Mouse (Mus musculus): ENCODE data around the gene Orai3. TPM values are rescaled to one million over a fixed set of nuclear protein-coding genes. Genes with fewer than 3 reads are reported as not detected.

The Orai3 gene
- total and polyA plus RNA-seq, 3 experiments, result 37.5 to 47.2 TPM; not detected in 1

DNA sequence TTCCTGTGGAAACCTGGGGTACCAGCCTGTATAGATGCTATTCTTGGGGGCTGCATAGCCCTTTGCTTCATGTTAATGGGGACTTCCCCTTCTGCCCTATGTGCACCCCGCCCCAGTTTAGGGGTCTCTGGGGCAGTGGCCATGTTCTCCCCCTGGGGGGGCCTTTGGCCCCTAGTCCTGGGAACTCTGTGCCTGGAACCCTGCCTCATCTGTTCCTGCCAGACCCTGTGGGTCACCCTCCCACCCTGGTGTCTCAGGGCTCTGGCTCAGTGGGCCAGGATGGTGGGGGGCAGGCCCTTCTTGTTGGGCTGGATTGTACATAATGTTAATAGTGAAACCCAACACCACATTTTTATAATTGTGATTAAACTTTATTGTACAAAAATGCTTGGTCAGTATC is 30.1 kb downstream of the Orai3 start:
- Histone ChIP-seq H3K4me3 (ENCODE audit: control insufficient read depth in 1 of 2, insufficient read depth in 1 of 2, low read depth in 2 of 2, low read length in 2 of 2) (no peak overlapping the region), H3K36me3 (ENCODE audit: control insufficient read depth in 1 of 2, insufficient read depth in 2 of 2, low read length in 2 of 2) (peaks cover 4% of the 10 kb centered on the region in 2 experiments; a peak in 2 of 4 replicates), H3K4me1 (ENCODE audit: control insufficient read depth in 1 of 2, insufficient read depth in 2 of 2, low read length in 2 of 2) (peaks cover 0 to 7% of the 10 kb centered on the region in 2 experiments; a peak in 3 of 4 replicates), H3K9ac (ENCODE audit: control insufficient read depth, low read depth, low read length, poor library complexity, severe bottlenecking) (no peak overlapping the region), H3K27ac (ENCODE audit: control insufficient read depth, low read depth, low read length) (no peak overlapping the region), H3K9me3 (replicated peaks; ENCODE audit: insufficient read depth, low read length) (no peaks in the 10 kb centered on the region), H3K79me2 (ENCODE audit: control insufficient read depth, insufficient read depth, low read length, poor library complexity) (no peaks in the 10 kb centered on the region), H3K27me3 (ENCODE audit: control insufficient read depth in 1 of 2, insufficient read depth in 2 of 2, low read length in 2 of 2) (no peaks in the 10 kb centered on the region)
- TF ChIP-seq UBTF (IDR thresholded peaks at IDR 0.05; ENCODE audit: borderline replicate concordance, insufficient read depth, low read depth, low read length) (no peak), MYB (IDR thresholded peaks at IDR 0.05; ENCODE audit: low read depth, low read length) (no peak), ZKSCAN1 (IDR thresholded peaks at IDR 0.05; ENCODE audit: low read depth, low read length) (no peak), RCOR1 (IDR thresholded peaks at IDR 0.05; ENCODE audit: low read depth, low read length) (no peak), MAX (IDR thresholded peaks at IDR 0.05; ENCODE audit: low read length) (no peak), CHD2 (IDR thresholded peaks at IDR 0.05; ENCODE audit: low read length) (no peak), ZNF384 (IDR thresholded peaks at IDR 0.05; ENCODE audit: low read depth, low read length) (no peak), EP300 (IDR thresholded peaks at IDR 0.05; ENCODE audit: low read depth in 1 of 2, low read length in 2 of 2) (no peak), POLR2AphosphoS5 (IDR thresholded peaks at IDR 0.05; ENCODE audit: borderline replicate concordance, low read depth, low read length) (no peak), E2F4 (IDR thresholded peaks at IDR 0.05; ENCODE audit: borderline replicate concordance, low read depth, low read length) (no peak), HCFC1 (IDR thresholded peaks at IDR 0.05; ENCODE audit: low read depth, low read length) (no peak), RAD21 (IDR thresholded peaks at IDR 0.05; ENCODE audit: low read depth, low read length) (no peak), POLR2A (IDR thresholded peaks at IDR 0.05; ENCODE audit: control insufficient read depth in 1 of 2, insufficient read depth in 1 of 2, low read depth in 1 of 2, low read length in 2 of 2, poor library complexity in 1 of 2) (no peak), ETS1 (IDR thresholded peaks at IDR 0.05; ENCODE audit: low read depth, low read length) (no peak), ZC3H11A (IDR thresholded peaks at IDR 0.05; ENCODE audit: low read depth, low read length) (no peak), CHD1 (IDR thresholded peaks at IDR 0.05; ENCODE audit: low read depth, low read length) (no peak)
- no peak for DNase-seq (ENCODE audit: low read depth, low spot score)

GRCm38 (mm10) chr7:127800435-127801009 is 30.9 kb downstream of the Orai3 start, which contains the start of gene Hsd3b7:
TSS of gene Hsd3b7 (plus strand) at chr7:127800604.
- Histone ChIP-seq H3K4me3 (ENCODE audit: control insufficient read depth in 1 of 2, insufficient read depth in 1 of 2, low read depth in 2 of 2, low read length in 2 of 2) (no peak within 1 kb of the TSS), H3K36me3 (ENCODE audit: control insufficient read depth in 1 of 2, insufficient read depth in 2 of 2, low read length in 2 of 2) (peaks cover 0 to 9% of the 10 kb centered on the region in 2 experiments; a peak in 3 of 4 replicates), H3K27me3 (ENCODE audit: control insufficient read depth in 1 of 2, insufficient read depth in 2 of 2, low read length in 2 of 2) (no peaks in the 10 kb centered on the region), H3K4me1 (ENCODE audit: control insufficient read depth in 1 of 2, insufficient read depth in 2 of 2, low read length in 2 of 2) (peaks cover 5 to 14% of the 10 kb centered on the region in 2 experiments), H3K79me2 (ENCODE audit: control insufficient read depth, insufficient read depth, low read length, poor library complexity) (no peaks in the 10 kb centered on the region; the same call in 1 of the 2 replicates), H3K27ac (ENCODE audit: control insufficient read depth, low read depth, low read length) (no peak within 1 kb of the TSS), H3K9me3 (replicated peaks; ENCODE audit: insufficient read depth, low read length) (no peaks in the 10 kb centered on the region), H3K9ac (ENCODE audit: control insufficient read depth, low read depth, low read length, poor library complexity, severe bottlenecking) (no peak within 1 kb of the TSS)
- TF ChIP-seq NRF1 (IDR thresholded peaks at IDR 0.05; ENCODE audit: insufficient read depth, low read depth, low read length, poor library complexity, severe bottlenecking), result no peak
- TF ChIP-seq ZC3H11A (IDR thresholded peaks at IDR 0.05; ENCODE audit: low read depth, low read length), result peak; percentile 50
- TF ChIP-seq MAZ (IDR thresholded peaks at IDR 0.05; ENCODE audit: low read depth, low read length), result peak; percentile 53; the same call in 1 of the 2 replicates
- no peak for TF ChIP-seq CHD1 (IDR thresholded peaks at IDR 0.05; ENCODE audit: low read depth, low read length)
- peak; percentile 91 to 93 (median 92) for TF ChIP-seq CTCF (IDR thresholded peaks at IDR 0.05 in 2 of 3, conservative IDR thresholded peaks at IDR 0.05 in 1 of 3; ENCODE audit: control insufficient read depth in 1 of 3, insufficient read depth in 1 of 3, low read depth in 2 of 3, low read length in 3 of 3, poor library complexity in 1 of 3, severe bottlenecking in 1 of 3)
- TF ChIP-seq SMC3 (IDR thresholded peaks at IDR 0.05; ENCODE audit: low read depth, low read length), result peak; percentile 88
- 0 out of 2 replicates have a peak, but pooled peaks have one; percentile 4 for TF ChIP-seq ZNF384 (IDR thresholded peaks at IDR 0.05; ENCODE audit: low read depth, low read length)
- TF ChIP-seq POLR2A (IDR thresholded peaks at IDR 0.05; ENCODE audit: control insufficient read depth in 1 of 2, insufficient read depth in 1 of 2, low read depth in 1 of 2, low read length in 2 of 2, poor library complexity in 1 of 2), result 0 out of 4 replicates have a peak, but pooled peaks of 1 of the 2 experiments have one; percentile 17
- TF ChIP-seq RAD21 (IDR thresholded peaks at IDR 0.05; ENCODE audit: low read depth, low read length), result peak; percentile 58
- peak; percentile 80 for DNase-seq (ENCODE audit: low read depth, low spot score)
